Mouse (Mus musculus) G1E (cell line): Measurements from ENCODE around the gene Sytl3.

ENCODE experiments used
- CTCF ChIP-seq: IDR thresholded peaks from 2 replicates; pipeline ENCODE4 v1.5.1; 2012; ENCODE audit warnings: low read depth, low read length, inconsistent platforms, mixed read lengths
- GATA1 ChIP-seq: IDR thresholded peaks from 2 replicates; pipeline ENCODE4 v1.6.1; 2012; ENCODE audit warnings: borderline replicate concordance, low read length, inconsistent platforms, mixed read lengths
- GATA2 ChIP-seq: IDR thresholded peaks from 2 replicates; pipeline ENCODE4 v1.6.1; 2012; ENCODE audit warnings: low read depth, low read length, inconsistent platforms, borderline replicate concordance
- POLR2AphosphoS5 ChIP-seq: IDR thresholded peaks from 2 replicates; pipeline ENCODE4 v1.6.1; 2012; ENCODE audit warnings: low read depth, low read length, inconsistent platforms; ENCODE audit not compliant: insufficient replicate concordance
- TAL1 ChIP-seq: conservative IDR thresholded peaks from 2 replicates; pipeline ENCODE4 v1.6.1; 2012; ENCODE audit warnings: low read depth, low read length, inconsistent platforms, mixed read lengths

GRCm38 (mm10) chr17:6731634-6732033, 72.7 kb downstream of the Sytl3 start:
- no peak for TF ChIP-seq CTCF
- no peak for TF ChIP-seq GATA1
- no peak for TF ChIP-seq TAL1
- TF ChIP-seq GATA2, result no peak
- TF ChIP-seq POLR2AphosphoS5, result no peak
